Mouse (Mus musculus): ENCODE measurements around the gene Klk1b8. TPM values are rescaled to one million over a fixed set of nuclear protein-coding genes. Genes with fewer than 3 reads are reported as not detected.
"Not testable (repeated sequence)": the region's sequence is repeated elsewhere in the genome, so short reads cannot be mapped to it uniquely, and the experiment has no call there.

Klk1b8 gene
- total RNA-seq, 2 experiments from 2014 or later = not detected

- ATAC-seq (replicated peaks; ENCODE audit: low FRiP score, poor library complexity, severe bottlenecking) = no peak
Measured at GRCm38 (mm10) chr7:43985657-43986056, 35.2 kb downstream of the Klk1b8 start.

DNA sequence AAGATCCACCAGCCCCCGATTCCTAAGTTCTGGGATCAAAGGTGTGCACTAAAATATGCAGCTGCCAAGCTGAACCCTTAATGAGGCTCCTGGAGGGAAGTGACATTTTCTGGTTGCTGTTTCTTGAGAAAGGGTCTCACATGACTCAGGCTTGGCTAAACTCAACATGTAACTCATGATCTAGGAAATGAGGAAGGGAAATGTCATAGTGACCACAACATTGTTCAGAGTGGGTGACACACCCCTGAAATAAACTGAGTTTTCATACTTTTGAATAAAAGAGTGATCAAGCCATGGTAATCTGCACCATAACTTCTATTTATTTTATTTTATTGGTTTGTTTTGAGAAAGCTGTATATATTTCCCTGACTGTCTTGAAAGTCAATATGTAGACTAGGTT, 44.4 kb downstream of the Klk1b8 start:
- not testable (repeated sequence) for ATAC-seq (replicated peaks; ENCODE audit: low FRiP score, poor library complexity, severe bottlenecking)

DNA sequence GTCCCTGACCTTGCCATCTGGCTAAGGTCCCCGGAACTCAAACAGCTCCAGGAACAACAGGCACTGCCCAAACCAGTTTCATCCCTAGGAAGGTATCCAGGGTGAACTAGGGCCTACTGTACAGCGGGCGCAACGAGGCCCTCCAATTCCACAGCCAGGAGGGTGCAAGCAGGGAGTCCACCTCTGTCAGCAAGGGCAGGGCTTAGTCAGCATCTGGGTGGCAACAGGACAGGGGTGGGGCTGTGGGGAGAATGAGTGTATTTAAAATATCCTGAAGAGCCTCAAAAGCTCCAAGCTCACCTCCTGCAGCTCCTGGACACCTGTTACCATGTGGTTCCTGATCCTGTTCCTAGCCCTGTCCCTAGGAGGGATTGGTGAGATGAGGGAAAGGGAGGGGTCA, 45.1 kb downstream of the Klk1b8 start, which contains the start of gene Klk1b11:
Klk1b11 (plus strand) TSS at position 301 of the 400 bp plus-strand sequence.
- ATAC-seq (replicated peaks; ENCODE audit: low FRiP score, poor library complexity, severe bottlenecking) = not testable (repeated sequence)

Other genes starting within 250 kb of the Klk1b8 start
- gene Klk13, start 238.1 kb upstream of the Klk1b8 start, total RNA-seq (2015; ENCODE audit: low replicate concordance) = not detected in 2 replicates
- not detected in 2 replicates for gene Klk13, start 238.1 kb upstream of the Klk1b8 start, total RNA-seq (2017; ENCODE audit: low replicate concordance)
- gene Klk12, start 181.8 kb upstream of the Klk1b8 start, total RNA-seq (2015; ENCODE audit: low replicate concordance) = not detected in 2 replicates
- gene Klk12, start 181.8 kb upstream of the Klk1b8 start, total RNA-seq (2017; ENCODE audit: low replicate concordance) = not detected in 2 replicates
- gene Klk11, start 176.1 kb upstream of the Klk1b8 start, total RNA-seq (2015; ENCODE audit: low replicate concordance) = not detected in 2 replicates
- not detected in 2 replicates for gene Klk11, start 176.1 kb upstream of the Klk1b8 start, total RNA-seq (2017; ENCODE audit: low replicate concordance)
- not detected in 2 replicates for gene Klk10, start 169.6 kb upstream of the Klk1b8 start, total RNA-seq (2015; ENCODE audit: low replicate concordance)
- gene Klk10, start 169.6 kb upstream of the Klk1b8 start, total RNA-seq (2017; ENCODE audit: low replicate concordance) = not detected in 2 replicates
- not detected in 2 replicates for gene Klk9, start 158.8 kb upstream of the Klk1b8 start, total RNA-seq (2015; ENCODE audit: low replicate concordance)
- not detected in 2 replicates for gene Klk9, start 158.8 kb upstream of the Klk1b8 start, total RNA-seq (2017; ENCODE audit: low replicate concordance)
- not detected in 2 replicates for gene Klk8, start 153.1 kb upstream of the Klk1b8 start, total RNA-seq (2015; ENCODE audit: low replicate concordance)
- gene Klk8, start 153.1 kb upstream of the Klk1b8 start, total RNA-seq (2017; ENCODE audit: low replicate concordance) = not detected in 2 replicates
- not detected in 2 replicates for gene Klk7, start 139.4 kb upstream of the Klk1b8 start, total RNA-seq (2015; ENCODE audit: low replicate concordance)
- gene Klk7, start 139.4 kb upstream of the Klk1b8 start, total RNA-seq (2017; ENCODE audit: low replicate concordance) = not detected in 2 replicates
- gene Klk6, start 126.2 kb upstream of the Klk1b8 start, total RNA-seq (2015; ENCODE audit: low replicate concordance) = not detected in 2 replicates
- not detected in 2 replicates for gene Klk6, start 126.2 kb upstream of the Klk1b8 start, total RNA-seq (2017; ENCODE audit: low replicate concordance)
- gene Klk5, start 108.7 kb upstream of the Klk1b8 start, total RNA-seq (2015; ENCODE audit: low replicate concordance) = not detected in 2 replicates
- not detected in 2 replicates for gene Klk5, start 108.7 kb upstream of the Klk1b8 start, total RNA-seq (2017; ENCODE audit: low replicate concordance)
- gene Klk4, start 69.5 kb upstream of the Klk1b8 start, total RNA-seq (2015; ENCODE audit: low replicate concordance) = not detected in 2 replicates
- not detected in 2 replicates for gene Klk4, start 69.5 kb upstream of the Klk1b8 start, total RNA-seq (2017; ENCODE audit: low replicate concordance)
- not detected in 2 replicates for gene Klk15, start 16.9 kb upstream of the Klk1b8 start, total RNA-seq (2015; ENCODE audit: low replicate concordance)
- not detected in 2 replicates for gene Klk15, start 16.9 kb upstream of the Klk1b8 start, total RNA-seq (2017; ENCODE audit: low replicate concordance)
- not detected in 2 replicates for gene Klk1b1, start 16.1 kb downstream of the Klk1b8 start, total RNA-seq (2015; ENCODE audit: low replicate concordance)
- not detected in 2 replicates for gene Klk1b1, start 16.1 kb downstream of the Klk1b8 start, total RNA-seq (2017; ENCODE audit: low replicate concordance)
- not detected in 2 replicates for gene Klk1b9, start 25.4 kb downstream of the Klk1b8 start, total RNA-seq (2015; ENCODE audit: low replicate concordance)
- gene Klk1b9, start 25.4 kb downstream of the Klk1b8 start, total RNA-seq (2017; ENCODE audit: low replicate concordance) = not detected in 2 replicates
- not detected in 2 replicates for gene Klk1b11, start 45.2 kb downstream of the Klk1b8 start, total RNA-seq (2015; ENCODE audit: low replicate concordance)
- not detected in 2 replicates for gene Klk1b11, start 45.2 kb downstream of the Klk1b8 start, total RNA-seq (2017; ENCODE audit: low replicate concordance)
- gene Klk1b26, start 61.5 kb downstream of the Klk1b8 start, total RNA-seq (2015; ENCODE audit: low replicate concordance) = not detected in 2 replicates
- not detected in 2 replicates for gene Klk1b26, start 61.5 kb downstream of the Klk1b8 start, total RNA-seq (2017; ENCODE audit: low replicate concordance)
- not detected in 2 replicates for gene Klk1b27, start 101.6 kb downstream of the Klk1b8 start, total RNA-seq (2015; ENCODE audit: low replicate concordance)
- gene Klk1b27, start 101.6 kb downstream of the Klk1b8 start, total RNA-seq (2017; ENCODE audit: low replicate concordance) = not detected in 2 replicates
- not detected in 2 replicates for gene Klk1b21, start 151.7 kb downstream of the Klk1b8 start, total RNA-seq (2015; ENCODE audit: low replicate concordance)
- not detected in 2 replicates for gene Klk1b21, start 151.7 kb downstream of the Klk1b8 start, total RNA-seq (2017; ENCODE audit: low replicate concordance)
- gene Klk1b22, start 162.0 kb downstream of the Klk1b8 start, total RNA-seq (2015; ENCODE audit: low replicate concordance) = not detected in 2 replicates
- gene Klk1b22, start 162.0 kb downstream of the Klk1b8 start, total RNA-seq (2017; ENCODE audit: low replicate concordance) = not detected in 2 replicates
- not detected in 2 replicates for gene Klk1b16, start 186.1 kb downstream of the Klk1b8 start, total RNA-seq (2015; ENCODE audit: low replicate concordance)
- not detected in 2 replicates for gene Klk1b16, start 186.1 kb downstream of the Klk1b8 start, total RNA-seq (2017; ENCODE audit: low replicate concordance)
- gene Klk1b24, start 237.6 kb downstream of the Klk1b8 start, total RNA-seq (2015; ENCODE audit: low replicate concordance) = not detected in 2 replicates
- not detected in 2 replicates for gene Klk1b24, start 237.6 kb downstream of the Klk1b8 start, total RNA-seq (2017; ENCODE audit: low replicate concordance)
- gene Klk1b3, start 247.5 kb downstream of the Klk1b8 start, total RNA-seq (2015; ENCODE audit: low replicate concordance) = not detected in 2 replicates
- gene Klk1b3, start 247.5 kb downstream of the Klk1b8 start, total RNA-seq (2017; ENCODE audit: low replicate concordance) = not detected in 2 replicates